Mouse (Mus musculus): ENCODE data around the gene Asb2. TPM values are rescaled to one million over a fixed set of nuclear protein-coding genes. Genes with fewer than 3 reads are reported as not detected.

Gene Asb2
- polyA plus RNA-seq, 1 experiment from 2014 or later: 1.2 TPM

DNA sequence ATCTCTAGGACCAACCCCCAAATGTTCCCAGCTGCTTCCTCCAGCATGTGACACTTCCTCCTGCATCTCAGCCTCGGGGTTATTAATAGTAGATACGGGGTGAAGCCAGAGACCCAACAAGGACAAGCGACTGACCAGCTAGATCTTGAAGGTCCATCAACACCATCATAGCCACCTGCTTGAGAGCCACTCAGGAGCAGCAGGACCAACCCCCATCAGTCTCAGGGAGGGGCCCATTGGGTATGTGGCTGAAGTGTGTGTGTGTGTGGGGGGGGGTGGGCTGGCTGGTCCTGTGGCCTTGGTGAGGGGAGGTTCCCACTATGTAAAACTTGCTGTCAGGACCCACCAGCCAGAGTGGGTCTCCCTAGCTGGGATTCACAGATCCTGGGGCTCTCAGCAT is 19.0 kb downstream of the Asb2 start:
- 83% methylated on average over 3 of the region's 3 CpGs for WGBS
- no peak overlapping the region for H3K27ac ChIP-seq (ENCODE audit: low read depth, low read length)
- H3K9ac ChIP-seq (ENCODE audit: low read depth, low read length): no peak overlapping the region
- no peak overlapping the region for H3K4me3 ChIP-seq (ENCODE audit: low read length)
- no peak overlapping the region for H3K4me2 ChIP-seq (replicated peaks; ENCODE audit: low read depth, low read length)
- no peaks in the 10 kb centered on the region for H3K36me3 ChIP-seq (ENCODE audit: control insufficient read depth, insufficient read depth, low read length)
- no peaks in the 10 kb centered on the region for H3K4me1 ChIP-seq (ENCODE audit: control insufficient read depth, insufficient read depth, low read length)
- no peaks in the 10 kb centered on the region for H3K9me3 ChIP-seq (ENCODE audit: control insufficient read depth, low read length)
- ATAC-seq (ENCODE audit: low FRiP score, low TSS enrichment): no peak
- no peaks in the 10 kb centered on the region for H3K27me3 ChIP-seq (ENCODE audit: control insufficient read depth, insufficient read depth, low read length)

- no peaks in the 10 kb centered on the region for H3K4me1 ChIP-seq (ENCODE audit: control insufficient read depth, insufficient read depth, low read length)
- H3K36me3 ChIP-seq (ENCODE audit: control insufficient read depth, insufficient read depth, low read length): no peaks in the 10 kb centered on the region
- H3K9me3 ChIP-seq (ENCODE audit: control insufficient read depth, low read length): no peaks in the 10 kb centered on the region
- H3K27me3 ChIP-seq (ENCODE audit: control insufficient read depth, insufficient read depth, low read length): no peaks in the 10 kb centered on the region
- H3K27ac ChIP-seq (ENCODE audit: low read depth, low read length): no peak overlapping the region
- 95% methylated on average over 15 of the region's 15 CpGs for WGBS
- H3K9ac ChIP-seq (ENCODE audit: low read depth, low read length): no peak overlapping the region
- no peak overlapping the region for H3K4me2 ChIP-seq (replicated peaks; ENCODE audit: low read depth, low read length)
- ATAC-seq (ENCODE audit: low FRiP score, low TSS enrichment): no peak
- H3K4me3 ChIP-seq (ENCODE audit: low read length): no peak overlapping the region
These were observed 22.4 kb downstream of the Asb2 start for GRCm38 (mm10) chr12:103333426-103333825.

DNA sequence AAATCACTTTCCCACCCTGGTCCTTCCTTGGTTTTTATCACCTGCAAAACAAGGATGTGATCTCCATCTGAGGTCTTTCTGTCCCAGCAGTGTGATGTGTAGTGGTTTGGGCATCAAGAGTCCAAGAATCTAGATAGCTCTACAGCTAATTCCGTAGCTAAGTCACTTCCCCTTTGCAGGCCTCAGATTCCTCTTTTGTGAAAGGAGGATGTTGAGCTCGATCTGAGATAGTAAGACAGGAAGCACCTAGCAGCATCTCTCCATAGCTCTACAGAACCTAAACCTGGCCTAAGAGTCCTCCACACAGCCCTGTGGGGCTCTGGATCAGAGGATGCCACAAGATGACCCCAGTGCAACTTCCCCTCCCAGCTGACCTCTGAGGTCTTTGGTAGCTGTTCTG is 22.9 kb downstream of the Asb2 start:
- H3K4me1 ChIP-seq (ENCODE audit: control insufficient read depth, insufficient read depth, low read length): no peaks in the 10 kb centered on the region
- no peak overlapping the region for H3K4me2 ChIP-seq (replicated peaks; ENCODE audit: low read depth, low read length)
- H3K27me3 ChIP-seq (ENCODE audit: control insufficient read depth, insufficient read depth, low read length): no peaks in the 10 kb centered on the region
- no peaks in the 10 kb centered on the region for H3K9me3 ChIP-seq (ENCODE audit: control insufficient read depth, low read length)
- no peak overlapping the region for H3K27ac ChIP-seq (ENCODE audit: low read depth, low read length)
- H3K4me3 ChIP-seq (ENCODE audit: low read length): no peak overlapping the region
- WGBS: 83% methylated on average over 2 of the region's 2 CpGs
- H3K9ac ChIP-seq (ENCODE audit: low read depth, low read length): no peak overlapping the region
- ATAC-seq (ENCODE audit: low FRiP score, low TSS enrichment): no peak
- H3K36me3 ChIP-seq (ENCODE audit: control insufficient read depth, insufficient read depth, low read length): no peaks in the 10 kb centered on the region

DNA sequence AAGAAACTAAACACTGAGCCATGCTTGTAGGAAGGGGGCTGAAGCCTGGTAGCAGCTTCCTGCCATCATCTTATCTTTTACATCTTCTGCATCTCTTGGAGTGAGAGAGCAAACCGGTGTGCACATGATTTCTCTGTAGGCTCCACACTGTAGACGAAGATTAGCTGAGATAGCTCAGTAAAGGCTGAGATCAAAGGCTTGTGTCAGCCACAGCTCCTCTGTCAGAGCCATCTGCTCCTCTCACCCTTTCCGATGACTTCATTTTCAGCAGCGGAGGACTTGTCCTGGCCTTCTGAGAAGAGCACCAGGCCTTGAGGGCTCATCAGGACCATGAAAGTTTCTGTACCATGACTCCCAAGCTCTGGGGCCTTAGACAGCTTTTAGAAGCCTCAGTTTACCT is 24.3 kb downstream of the Asb2 start:
- no peaks in the 10 kb centered on the region for H3K27me3 ChIP-seq (ENCODE audit: control insufficient read depth, insufficient read depth, low read length)
- H3K9ac ChIP-seq (ENCODE audit: low read depth, low read length): no peak overlapping the region
- H3K4me2 ChIP-seq (replicated peaks; ENCODE audit: low read depth, low read length): no peak overlapping the region
- no peaks in the 10 kb centered on the region for H3K36me3 ChIP-seq (ENCODE audit: control insufficient read depth, insufficient read depth, low read length)
- H3K4me3 ChIP-seq (ENCODE audit: low read length): no peak overlapping the region
- no peak for ATAC-seq (ENCODE audit: low FRiP score, low TSS enrichment)
- H3K27ac ChIP-seq (ENCODE audit: low read depth, low read length): no peak overlapping the region
- no peaks in the 10 kb centered on the region for H3K9me3 ChIP-seq (ENCODE audit: control insufficient read depth, low read length)
- H3K4me1 ChIP-seq (ENCODE audit: control insufficient read depth, insufficient read depth, low read length): no peaks in the 10 kb centered on the region
- WGBS: 28% methylated on average over 4 of the region's 4 CpGs

DNA sequence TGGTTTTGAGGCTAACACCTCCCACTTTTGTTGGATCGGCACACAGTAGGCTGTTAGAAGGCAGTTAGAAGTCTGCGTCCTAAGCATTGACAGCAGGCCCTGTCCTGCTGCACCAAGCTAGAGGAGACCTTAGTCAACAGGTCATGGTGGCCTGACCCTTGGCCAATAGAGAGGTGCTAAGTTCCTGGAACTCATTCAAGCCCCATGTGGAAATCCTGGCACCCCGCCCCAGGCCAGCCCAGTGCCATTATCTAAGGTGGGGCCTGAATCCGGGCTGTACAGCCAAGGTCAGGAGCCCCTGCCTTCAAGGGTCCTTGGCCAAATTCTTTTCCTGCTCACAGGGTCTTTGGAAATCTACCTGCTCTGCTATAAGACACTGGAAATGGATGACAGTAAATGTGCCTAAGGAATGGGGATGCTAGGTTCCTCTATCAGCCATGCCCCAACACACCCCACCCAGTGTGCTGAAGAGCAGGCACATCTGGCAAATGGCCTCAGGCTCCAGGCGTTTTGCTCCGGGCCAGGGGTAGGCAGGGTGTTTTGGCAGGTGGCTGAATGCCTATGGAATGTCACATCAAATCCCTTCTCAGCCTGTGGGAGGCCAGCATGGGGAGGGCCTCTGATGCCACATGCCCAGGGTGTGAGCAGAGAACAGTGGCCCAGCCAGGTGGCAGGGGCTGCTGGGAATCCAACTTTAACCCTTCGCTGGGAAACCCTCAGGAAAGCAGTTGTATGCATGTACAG is 27.2 kb downstream of the Asb2 start:
- Histone ChIP-seq H3K9me3 (ENCODE audit: control insufficient read depth, low read length) (no peaks in the 10 kb centered on the region), H3K4me2 (replicated peaks; ENCODE audit: low read depth, low read length) (no peak overlapping the region), H3K27me3 (ENCODE audit: control insufficient read depth, insufficient read depth, low read length) (peaks cover 13% of the 10 kb centered on the region), H3K27ac (ENCODE audit: low read depth, low read length) (no peak overlapping the region), H3K4me3 (ENCODE audit: low read length) (no peak overlapping the region), H3K36me3 (ENCODE audit: control insufficient read depth, insufficient read depth, low read length) (no peaks in the 10 kb centered on the region), H3K9ac (ENCODE audit: low read depth, low read length) (no peak overlapping the region), H3K4me1 (ENCODE audit: control insufficient read depth, insufficient read depth, low read length) (no peaks in the 10 kb centered on the region)
- 57% methylated on average over 7 of the region's 7 CpGs for WGBS
- ATAC-seq (ENCODE audit: low FRiP score, low TSS enrichment): no peak

DNA sequence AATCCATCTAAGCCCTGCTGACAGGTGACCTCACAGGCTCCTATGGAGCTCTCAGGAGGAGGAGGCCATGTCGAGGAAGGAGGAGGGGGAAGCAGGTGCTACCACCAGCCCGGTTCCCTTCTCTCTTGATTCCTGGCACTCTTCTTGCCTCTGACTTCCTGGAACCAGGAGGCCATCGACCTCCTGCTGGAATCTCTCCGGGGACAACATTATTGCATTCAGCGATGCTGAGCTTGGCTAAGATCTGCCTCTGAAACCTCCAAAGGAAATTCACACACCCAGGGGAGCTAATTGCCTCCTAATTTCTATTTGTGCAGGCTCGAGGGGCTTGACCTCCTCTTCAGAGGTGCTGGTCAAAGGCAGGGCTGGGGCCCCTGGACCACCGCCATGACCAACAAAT is 28.7 kb downstream of the Asb2 start:
- no peaks in the 10 kb centered on the region for H3K9me3 ChIP-seq (ENCODE audit: control insufficient read depth, low read length)
- ATAC-seq (ENCODE audit: low FRiP score, low TSS enrichment): no peak
- WGBS: 27% methylated on average over 7 of the region's 7 CpGs

DNA sequence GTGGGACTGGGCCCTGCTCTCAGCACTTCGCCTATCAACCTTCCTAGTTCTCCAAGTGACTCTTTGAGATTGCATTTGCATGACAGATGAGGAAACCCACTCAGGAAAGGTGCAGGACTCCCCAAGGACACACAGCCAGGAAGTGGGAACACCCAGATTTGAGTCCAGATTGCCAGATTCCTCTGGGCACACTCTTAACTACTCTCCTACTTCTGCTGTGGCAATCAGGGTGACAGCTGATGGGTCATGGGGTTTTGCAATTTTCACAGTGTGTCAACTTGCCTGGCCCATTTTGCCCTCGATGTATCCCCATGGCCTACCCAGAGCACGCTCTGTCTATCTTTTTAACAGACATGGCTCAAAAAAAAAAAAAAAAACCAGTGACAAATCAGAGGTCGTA is 29.2 kb downstream of the Asb2 start:
- Histone ChIP-seq H3K27ac (ENCODE audit: low read depth, low read length) (no peak overlapping the region), H3K27me3 (ENCODE audit: control insufficient read depth, insufficient read depth, low read length) (peaks cover 21% of the 10 kb centered on the region), H3K36me3 (ENCODE audit: control insufficient read depth, insufficient read depth, low read length) (no peaks in the 10 kb centered on the region), H3K4me2 (replicated peaks; ENCODE audit: low read depth, low read length) (no peak overlapping the region), H3K9ac (ENCODE audit: low read depth, low read length) (no peak overlapping the region), H3K4me1 (ENCODE audit: control insufficient read depth, insufficient read depth, low read length) (no peaks in the 10 kb centered on the region), H3K4me3 (ENCODE audit: low read length) (no peak overlapping the region), H3K9me3 (ENCODE audit: control insufficient read depth, low read length) (no peaks in the 10 kb centered on the region)
- ATAC-seq (ENCODE audit: low FRiP score, low TSS enrichment): no peak
- 75% methylated on average over 4 of the region's 4 CpGs for WGBS

More for the DNA sequence above, 28.7 kb downstream of the Asb2 start:
- peaks cover 21% of the 10 kb centered on the region for H3K27me3 ChIP-seq (ENCODE audit: control insufficient read depth, insufficient read depth, low read length)
- H3K4me2 ChIP-seq (replicated peaks; ENCODE audit: low read depth, low read length): no peak overlapping the region
- H3K4me1 ChIP-seq (ENCODE audit: control insufficient read depth, insufficient read depth, low read length): no peaks in the 10 kb centered on the region
- H3K4me3 ChIP-seq (ENCODE audit: low read length): no peak overlapping the region
- no peak overlapping the region for H3K9ac ChIP-seq (ENCODE audit: low read depth, low read length)
- no peaks in the 10 kb centered on the region for H3K36me3 ChIP-seq (ENCODE audit: control insufficient read depth, insufficient read depth, low read length)
- H3K27ac ChIP-seq (ENCODE audit: low read depth, low read length): no peak overlapping the region

DNA sequence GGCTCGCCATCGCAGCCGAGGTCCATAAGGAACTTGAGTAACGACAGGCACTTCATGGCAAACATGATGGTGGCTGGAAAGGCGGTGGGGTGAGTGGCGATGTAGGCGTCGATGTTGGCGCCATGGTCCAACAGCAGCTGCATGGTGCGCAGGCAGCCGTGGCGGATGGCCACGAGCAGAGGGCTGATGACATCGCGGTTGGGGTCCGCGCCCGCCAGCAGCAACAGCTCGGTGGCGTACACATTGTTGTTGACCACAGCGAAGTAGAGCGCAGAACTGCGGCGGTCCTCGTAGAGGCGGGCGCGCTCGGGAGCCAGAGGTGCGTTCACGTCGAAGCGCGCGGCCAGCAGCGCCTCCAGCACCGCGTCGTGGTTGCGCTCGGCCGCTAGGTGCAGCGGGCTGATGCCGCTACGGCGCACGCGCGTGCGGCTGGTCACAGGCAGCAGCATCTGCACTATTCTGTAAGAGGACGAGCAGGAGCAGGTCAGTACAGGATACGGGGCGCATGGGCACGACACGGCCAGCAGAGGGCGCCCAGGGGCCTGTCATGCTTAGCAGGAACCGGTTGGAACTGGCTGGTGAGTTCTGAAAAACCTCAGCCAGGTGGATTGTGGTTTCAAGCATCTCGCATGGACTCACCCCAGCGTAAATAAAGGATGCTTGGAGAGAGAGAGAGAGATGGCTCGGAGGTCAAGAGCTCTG is 30.5 kb downstream of the Asb2 start:
- Histone ChIP-seq H3K4me3 (ENCODE audit: low read length) (peak overlapping the region; percentile 29), H3K4me2 (replicated peaks; ENCODE audit: low read depth, low read length) (peak overlapping the region; percentile 55), H3K9ac (ENCODE audit: low read depth, low read length) (no peak overlapping the region), H3K9me3 (ENCODE audit: control insufficient read depth, low read length) (no peaks in the 10 kb centered on the region), H3K27ac (ENCODE audit: low read depth, low read length) (no peak overlapping the region), H3K4me1 (ENCODE audit: control insufficient read depth, insufficient read depth, low read length) (no peaks in the 10 kb centered on the region), H3K27me3 (ENCODE audit: control insufficient read depth, insufficient read depth, low read length) (peaks cover 21% of the 10 kb centered on the region), H3K36me3 (ENCODE audit: control insufficient read depth, insufficient read depth, low read length) (no peaks in the 10 kb centered on the region)
- 8% methylated on average over 60 of the region's 60 CpGs for WGBS
- ATAC-seq (ENCODE audit: low FRiP score, low TSS enrichment): peak; percentile 93

DNA sequence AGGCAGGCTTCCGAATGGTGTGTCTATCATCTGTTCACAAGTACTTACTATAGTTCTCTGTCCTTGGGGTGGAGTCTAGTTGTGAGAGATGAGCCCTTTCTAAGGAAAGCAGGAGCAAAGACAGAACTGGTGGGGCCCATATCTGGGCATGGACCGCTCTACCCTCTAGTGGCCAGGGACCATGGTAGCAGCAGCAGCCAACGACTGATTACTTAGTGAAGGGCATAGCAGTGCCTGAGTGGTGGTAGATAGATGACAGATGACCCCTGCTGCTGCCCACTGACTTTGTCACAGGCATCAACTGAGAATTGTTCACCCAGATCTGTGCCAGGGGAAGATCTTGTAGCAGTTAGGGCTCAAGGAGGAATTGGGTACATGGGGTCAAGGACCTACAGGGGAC is 33.0 kb downstream of the Asb2 start:
- Histone ChIP-seq H3K4me1 (ENCODE audit: control insufficient read depth, insufficient read depth, low read length) (no peaks in the 10 kb centered on the region), H3K27me3 (ENCODE audit: control insufficient read depth, insufficient read depth, low read length) (peaks cover 21% of the 10 kb centered on the region), H3K4me2 (replicated peaks; ENCODE audit: low read depth, low read length) (no peak overlapping the region), H3K36me3 (ENCODE audit: control insufficient read depth, insufficient read depth, low read length) (no peaks in the 10 kb centered on the region), H3K9me3 (ENCODE audit: control insufficient read depth, low read length) (no peaks in the 10 kb centered on the region), H3K27ac (ENCODE audit: low read depth, low read length) (no peak overlapping the region), H3K9ac (ENCODE audit: low read depth, low read length) (no peak overlapping the region), H3K4me3 (ENCODE audit: low read length) (no peak overlapping the region)
- WGBS: 16% methylated on average over 3 of the region's 3 CpGs
- ATAC-seq (ENCODE audit: low FRiP score, low TSS enrichment): no peak
